Mouse (Mus musculus) intestine, postnatal 0 days (tissue): ENCODE measurements around the gene Syt13. TPM values are rescaled to one million over a fixed set of nuclear protein-coding genes. Genes with fewer than 3 reads are reported as not detected.

ENCODE experiments used
- ATAC-seq: fragments of 200-750 bp; cut with Nextera tagmentation; 2 replicates; pipeline ENCODE4 v1.8.0; 2017; ENCODE audit warnings: mild to moderate bottlenecking, moderate TSS enrichment, moderate library complexity
- H3K27ac ChIP-seq: fragments of 300-500 bp; sonication (generic); 2 replicates; pipeline ENCODE4 v1.5.1; 2014; ENCODE audit warnings: mild to moderate bottlenecking, low read depth, low read length, moderate library complexity
- H3K27me3 ChIP-seq: fragments of 300-500 bp; sonication (generic); replicated peaks from 2 replicates; pipeline ENCODE4 v1.6.1; 2014; ENCODE audit warnings: low read length, mixed read lengths; ENCODE audit not compliant: control insufficient read depth, insufficient read depth
- H3K36me3 ChIP-seq: fragments of 300-500 bp; sonication (generic); 2 replicates; pipeline ENCODE4 v1.6.1; 2014; ENCODE audit warnings: mild to moderate bottlenecking, moderate library complexity; ENCODE audit not compliant: control insufficient read depth, insufficient read depth
- H3K4me1 ChIP-seq: fragments of 300-500 bp; sonication (generic); replicated peaks from 2 replicates; pipeline ENCODE4 v1.6.1; 2014; ENCODE audit warnings: antibody characterized with exemption, low read length, mixed read lengths; ENCODE audit not compliant: control insufficient read depth, insufficient read depth
- H3K4me2 ChIP-seq: fragments of 300-500 bp; sonication (generic); replicated peaks from 2 replicates; pipeline ENCODE4 v1.6.1; 2014; ENCODE audit warnings: low read depth, mild to moderate bottlenecking, moderate library complexity
- H3K4me3 ChIP-seq: fragments of 300-500 bp; sonication (generic); 2 replicates; pipeline ENCODE4 v1.5.1; 2014; ENCODE audit warnings: low read depth, low read length
- H3K9ac ChIP-seq: fragments of 300-500 bp; sonication (generic); 2 replicates; pipeline ENCODE4 v1.6.1; 2014; ENCODE audit warnings: mild to moderate bottlenecking, low read depth, low read length
- H3K9me3 ChIP-seq: fragments of 300-500 bp; sonication (generic); 2 replicates; pipeline ENCODE4 v1.6.1; 2016; ENCODE audit warnings: mixed run types; ENCODE audit not compliant: control insufficient read depth
- CTCF ChIP-seq: sonication (generic); IDR thresholded peaks from 2 replicates; pipeline ENCODE4 v1.5.1; 2016; ENCODE audit warnings: low read depth, mild to moderate bottlenecking, control low read depth, antibody characterized with exemption, moderate library complexity
- WGBS: fragments of 180-500 bp; shearing (Covaris S2); extraction: QIAGEN DNeasy Blood & Tissue Kit; methylation state at CpG from one replicate; pipeline ENCODE4 v1.1.7; 2014; 5-methylcytosine and 5-hydroxymethylcytosine counted together
- polyA plus RNA-seq: library from polyadenylated mRNA; unstranded; fragments of >200 nt; fragmentation: Nextera tagmentation; extraction: Ambion mirVana; gene quantifications from 2 replicates; pipeline ENCODE4 v1.2.1, GENCODE M21; 2015

Gene Syt13
- polyA plus RNA-seq, 1 experiment from 2014 or later = 2.5 TPM

DNA sequence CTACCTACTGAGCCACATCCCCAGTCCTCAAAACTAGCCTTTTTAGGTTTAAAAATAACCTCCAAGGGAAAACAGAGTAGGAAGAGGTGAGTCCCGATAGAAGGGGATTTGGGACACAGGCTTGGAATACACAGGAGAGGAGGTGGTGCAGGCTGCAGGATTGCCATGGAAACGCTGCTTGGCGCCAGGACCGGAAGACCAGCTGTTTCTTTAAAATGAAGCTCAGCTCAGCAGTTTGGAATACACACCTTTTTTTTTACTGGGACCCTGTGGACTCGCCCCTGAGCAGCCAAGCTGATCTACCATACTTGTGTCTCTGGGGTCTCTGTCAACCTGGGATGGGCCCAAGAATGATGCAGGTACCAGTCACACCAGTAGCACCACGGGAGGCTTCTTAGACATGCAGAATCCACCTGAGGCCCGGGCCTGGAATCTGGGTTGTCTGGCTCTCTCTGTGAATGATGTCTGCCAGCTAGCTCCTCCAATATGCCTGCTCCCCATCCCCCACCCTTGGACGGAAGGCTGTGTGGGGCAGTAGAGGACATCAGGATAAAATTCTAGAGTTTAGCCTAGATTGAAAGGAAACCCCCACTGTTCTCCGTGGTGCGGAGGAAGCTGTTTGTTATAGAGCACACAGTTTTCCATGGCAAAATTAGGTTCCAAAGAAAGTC lies 19.5 kb downstream of the Syt13 start:
- TF ChIP-seq CTCF = no peak
- Histone ChIP-seq H3K27ac (no peak overlapping the region), H3K4me3 (no peak overlapping the region), H3K9me3 (no peaks in the 10 kb centered on the region), H3K36me3 (no peaks in the 10 kb centered on the region), H3K9ac (no peak overlapping the region), H3K4me2 (no peak overlapping the region), H3K27me3 (no peaks in the 10 kb centered on the region), H3K4me1 (no peaks in the 10 kb centered on the region)
- no peak for ATAC-seq
- WGBS = 34% methylated on average over 10 of the region's 10 CpGs

- TF ChIP-seq CTCF = no peak
- no peaks in the 10 kb centered on the region for H3K4me1 ChIP-seq
- no peak; the same call in 1 of the 2 replicates for ATAC-seq
- no peak overlapping the region for H3K9ac ChIP-seq
- H3K27me3 ChIP-seq = no peaks in the 10 kb centered on the region
- no peak overlapping the region for H3K4me3 ChIP-seq
- H3K36me3 ChIP-seq = no peaks in the 10 kb centered on the region
- no peaks in the 10 kb centered on the region for H3K9me3 ChIP-seq
- 60% methylated on average over 3 of the region's 3 CpGs for WGBS
- H3K4me2 ChIP-seq = no peak overlapping the region
- no peak overlapping the region for H3K27ac ChIP-seq
These were observed 20.6 kb downstream of the Syt13 start for GRCm38 (mm10) chr2:92935483-92935882.

GRCm38 (mm10) chr2:92938063-92938462 lies 23.2 kb downstream of the Syt13 start:
- H3K27ac ChIP-seq = no peak overlapping the region
- ATAC-seq = no peak
- no peak for TF ChIP-seq CTCF
- no peaks in the 10 kb centered on the region for H3K36me3 ChIP-seq
- H3K9ac ChIP-seq = no peak overlapping the region
- no peaks in the 10 kb centered on the region for H3K27me3 ChIP-seq
- 80% methylated on average over 5 of the region's 5 CpGs for WGBS
- no peak overlapping the region for H3K4me2 ChIP-seq
- H3K9me3 ChIP-seq = no peaks in the 10 kb centered on the region
- H3K4me3 ChIP-seq = no peak overlapping the region
- no peaks in the 10 kb centered on the region for H3K4me1 ChIP-seq

- ATAC-seq = no peak
- H3K4me1 ChIP-seq = no peaks in the 10 kb centered on the region
- H3K9ac ChIP-seq = no peak overlapping the region
- H3K4me2 ChIP-seq = no peak overlapping the region
- H3K4me3 ChIP-seq = no peak overlapping the region
- no peak overlapping the region for H3K27ac ChIP-seq
- no peak for TF ChIP-seq CTCF
- H3K9me3 ChIP-seq = no peaks in the 10 kb centered on the region
- H3K27me3 ChIP-seq = no peaks in the 10 kb centered on the region
- 99% methylated on average over 6 of the region's 7 CpGs for WGBS
- H3K36me3 ChIP-seq = no peaks in the 10 kb centered on the region
These were observed 23.9 kb downstream of the Syt13 start for GRCm38 (mm10) chr2:92938827-92939226.

GRCm38 (mm10) chr2:92940963-92941362 lies 26.1 kb downstream of the Syt13 start:
- H3K27me3 ChIP-seq = no peaks in the 10 kb centered on the region
- H3K4me1 ChIP-seq = no peaks in the 10 kb centered on the region
- WGBS = 91% methylated on average over 9 of the region's 9 CpGs
- H3K4me3 ChIP-seq = no peak overlapping the region
- no peaks in the 10 kb centered on the region for H3K9me3 ChIP-seq
- H3K36me3 ChIP-seq = no peaks in the 10 kb centered on the region
- ATAC-seq = no peak
- no peak overlapping the region for H3K9ac ChIP-seq
- H3K27ac ChIP-seq = no peak overlapping the region
- TF ChIP-seq CTCF = no peak
- H3K4me2 ChIP-seq = no peak overlapping the region

- Histone ChIP-seq H3K9ac (no peak overlapping the region), H3K27ac (no peak overlapping the region), H3K27me3 (no peaks in the 10 kb centered on the region), H3K4me1 (no peaks in the 10 kb centered on the region), H3K9me3 (no peaks in the 10 kb centered on the region), H3K4me3 (no peak overlapping the region), H3K4me2 (no peak overlapping the region), H3K36me3 (no peaks in the 10 kb centered on the region)
- ATAC-seq = no peak
- WGBS = 74% methylated on average over 3 of the region's 3 CpGs
- no peak for TF ChIP-seq CTCF
These were observed 26.6 kb downstream of the Syt13 start for GRCm38 (mm10) chr2:92941463-92941862.

GRCm38 (mm10) chr2:92943406-92943805 lies 28.5 kb downstream of the Syt13 start:
- no peak for ATAC-seq
- no peaks in the 10 kb centered on the region for H3K27me3 ChIP-seq
- no peak overlapping the region for H3K9ac ChIP-seq
- WGBS = 84% methylated on average over 3 of the region's 3 CpGs
- H3K36me3 ChIP-seq = no peaks in the 10 kb centered on the region
- H3K9me3 ChIP-seq = no peaks in the 10 kb centered on the region
- H3K4me2 ChIP-seq = no peak overlapping the region
- no peaks in the 10 kb centered on the region for H3K4me1 ChIP-seq
- no peak overlapping the region for H3K4me3 ChIP-seq
- no peak for TF ChIP-seq CTCF
- H3K27ac ChIP-seq = no peak overlapping the region
